Mouse (Mus musculus): ENCODE measurements around the gene Pcbp3.
"Not testable (repeated sequence)": the region's sequence is repeated elsewhere in the genome, so short reads cannot be mapped to it uniquely, and the experiment has no call there.

Gene Pcbp3

GRCm38 (mm10) chr10:76801841-76802499 is 159.7 kb downstream of the Pcbp3 start:
- DNase-seq (ENCODE audit: low spot score in 2 of 2), result peak; percentile 13 to 27

GRCm38 (mm10) chr10:76801237-76801641 is 160.4 kb downstream of the Pcbp3 start:
- no peak for DNase-seq (ENCODE audit: low spot score in 2 of 2)

GRCm38 (mm10) chr10:76798751-76799585 is 162.7 kb downstream of the Pcbp3 start:
- no peak for DNase-seq (ENCODE audit: low spot score in 2 of 2)

- DNase-seq (ENCODE audit: low spot score in 2 of 2), result no peak
Measured at GRCm38 (mm10) chr10:76794102-76794501, 167.6 kb downstream of the Pcbp3 start.

- peak in 1 of 2 experiments; percentile 25 for DNase-seq (ENCODE audit: low spot score in 2 of 2)
Measured at GRCm38 (mm10) chr10:76791475-76791874, 170.2 kb downstream of the Pcbp3 start.

- no peak for DNase-seq (ENCODE audit: low spot score in 2 of 2)
Measured at GRCm38 (mm10) chr10:76789885-76790284, 171.8 kb downstream of the Pcbp3 start.

- DNase-seq (ENCODE audit: low spot score in 2 of 2), result no peak
Measured at GRCm38 (mm10) chr10:76785312-76785711, 176.4 kb downstream of the Pcbp3 start.

- no peak for DNase-seq (ENCODE audit: low spot score in 2 of 2)
Measured at GRCm38 (mm10) chr10:76779225-76779624, 182.5 kb downstream of the Pcbp3 start.

GRCm38 (mm10) chr10:76771624-76772023 is 190.1 kb downstream of the Pcbp3 start:
- DNase-seq (ENCODE audit: low spot score in 2 of 2), result no peak

- no peak for DNase-seq (ENCODE audit: low spot score in 2 of 2)
Measured at GRCm38 (mm10) chr10:76771086-76771485, 190.6 kb downstream of the Pcbp3 start.

GRCm38 (mm10) chr10:76769581-76769980 is 192.1 kb downstream of the Pcbp3 start:
- DNase-seq (ENCODE audit: low spot score in 2 of 2), result no peak

- DNase-seq (ENCODE audit: low spot score in 2 of 2), result no peak
Measured at GRCm38 (mm10) chr10:76766196-76766595, 195.5 kb downstream of the Pcbp3 start.

GRCm38 (mm10) chr10:76764927-76765326 is 196.8 kb downstream of the Pcbp3 start:
- no peak for DNase-seq (ENCODE audit: low spot score in 2 of 2)

- DNase-seq (ENCODE audit: low spot score in 2 of 2), result no peak
Measured at GRCm38 (mm10) chr10:76763016-76763415, 198.7 kb downstream of the Pcbp3 start.

- DNase-seq (ENCODE audit: low spot score in 2 of 2), result no peak
Measured at GRCm38 (mm10) chr10:76762411-76762810, 199.3 kb downstream of the Pcbp3 start.

- DNase-seq (ENCODE audit: low spot score in 2 of 2), result no peak
Measured at GRCm38 (mm10) chr10:76759878-76760277, 201.8 kb downstream of the Pcbp3 start.

- DNase-seq (ENCODE audit: low spot score in 2 of 2), result no peak
Measured at GRCm38 (mm10) chr10:76753640-76754039, 208.0 kb downstream of the Pcbp3 start.

GRCm38 (mm10) chr10:76744267-76744666 is 217.4 kb downstream of the Pcbp3 start:
- not testable (repeated sequence) for DNase-seq (ENCODE audit: low spot score in 2 of 2)

GRCm38 (mm10) chr10:76736764-76737163 is 224.9 kb downstream of the Pcbp3 start:
- no peak for DNase-seq (ENCODE audit: low spot score in 2 of 2)

- DNase-seq (ENCODE audit: low spot score in 2 of 2), result peak; percentile 77 to 83
Measured at GRCm38 (mm10) chr10:76734979-76735378, 226.7 kb downstream of the Pcbp3 start.

GRCm38 (mm10) chr10:76733677-76734068 is 228.0 kb downstream of the Pcbp3 start:
- no peak for DNase-seq (ENCODE audit: low spot score in 2 of 2)

- DNase-seq (ENCODE audit: low spot score in 2 of 2), result peak; percentile 47 to 67
Measured at GRCm38 (mm10) chr10:76732881-76733676, 228.6 kb downstream of the Pcbp3 start.
